Mouse (Mus musculus) cerebellum, adult 11 months (tissue): Measurements from ENCODE around the gene Gfpt1.
A peak's percentile ranks its signal among the peaks of the same experiment; 100 is the strongest.
"Not testable (repeated sequence)": the region's sequence is repeated elsewhere in the genome, so short reads cannot be mapped to it uniquely, and the experiment has no call there.

Experiments
- DNase-seq: peaks from one replicate; pipeline ENCODE4 v3.0.0; 2022

The Gfpt1 gene

DNA sequence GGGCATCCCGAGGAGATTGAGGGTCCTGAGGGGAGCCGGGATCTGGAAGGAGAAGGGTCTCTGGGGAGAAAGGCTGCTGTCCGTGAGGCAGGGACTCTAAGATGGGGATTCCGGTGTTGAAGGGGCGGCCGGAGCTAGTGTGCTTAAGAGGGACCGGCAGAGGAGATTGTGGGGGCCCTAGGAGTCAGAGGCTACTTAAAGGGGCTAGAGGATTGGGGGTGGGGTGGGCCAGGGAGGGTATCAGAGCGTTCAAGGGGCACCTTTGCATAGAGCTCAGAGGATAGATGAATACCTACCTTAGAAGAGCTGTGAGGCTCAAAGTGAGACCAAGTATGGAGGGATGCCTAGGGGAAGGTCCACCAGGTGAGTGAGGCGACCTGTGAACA lies 478 bp downstream of the Gfpt1 start:
- DNase-seq: no peak

DNA sequence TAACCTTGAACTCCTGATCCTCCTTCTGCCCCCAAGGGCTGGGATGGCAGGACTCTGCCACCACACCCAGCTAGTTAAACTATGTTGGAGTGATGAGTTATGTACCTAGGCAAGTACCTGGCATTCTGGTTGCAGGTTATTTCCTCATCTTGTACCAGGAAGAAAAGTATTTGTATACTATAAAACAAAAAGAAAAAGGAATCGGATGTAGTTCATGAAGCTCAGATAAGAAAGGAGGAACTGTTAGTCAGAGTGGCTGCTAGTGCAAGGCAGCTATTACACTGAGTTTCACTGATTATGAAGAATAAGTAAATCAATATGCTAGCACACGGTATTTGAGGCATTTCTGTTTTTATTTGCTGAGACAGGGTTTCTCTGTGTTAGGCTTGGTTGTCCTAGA lies 2.2 kb downstream of the Gfpt1 start:
- no peak for DNase-seq

DNA sequence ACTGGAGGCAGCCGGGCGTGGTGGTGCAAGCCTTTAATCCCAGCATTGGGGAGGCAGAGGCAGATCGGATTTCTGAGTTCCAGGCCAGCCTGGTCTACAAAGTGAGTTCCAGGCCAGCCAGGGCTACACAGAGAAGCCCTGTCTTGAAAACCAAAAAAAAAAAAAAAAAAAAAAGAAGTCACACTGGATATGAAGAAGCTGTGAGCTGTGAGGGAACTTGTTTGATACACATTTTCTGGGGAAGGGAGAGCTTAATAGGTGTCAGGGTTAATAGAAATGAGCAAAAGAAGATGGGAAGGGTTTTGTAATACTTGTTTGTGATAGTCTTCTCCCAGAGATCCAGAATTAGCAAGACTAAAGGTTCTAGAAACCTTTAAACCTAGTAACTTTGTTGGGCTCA lies 2.9 kb downstream of the Gfpt1 start:
- DNase-seq: no peak

DNA sequence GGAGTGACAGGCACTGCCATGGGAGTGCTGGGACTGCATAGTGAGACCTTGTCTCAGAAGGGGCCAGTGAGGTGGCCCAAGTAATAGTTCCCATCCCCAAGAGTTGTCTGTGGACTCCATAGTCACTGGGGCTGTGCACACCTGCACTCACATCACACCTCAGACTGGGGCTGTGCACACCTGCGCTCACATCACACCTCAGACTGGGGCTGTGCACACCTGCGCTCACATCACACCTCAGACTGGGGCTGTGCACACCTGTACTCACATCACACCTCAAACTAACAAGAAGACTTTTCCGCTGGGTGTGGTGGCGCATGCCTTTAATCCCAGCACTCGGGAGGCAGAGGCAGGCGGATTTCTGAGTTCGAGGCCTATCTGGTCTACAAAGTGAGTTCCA lies 6.1 kb downstream of the Gfpt1 start:
- DNase-seq: not testable (repeated sequence)

DNA sequence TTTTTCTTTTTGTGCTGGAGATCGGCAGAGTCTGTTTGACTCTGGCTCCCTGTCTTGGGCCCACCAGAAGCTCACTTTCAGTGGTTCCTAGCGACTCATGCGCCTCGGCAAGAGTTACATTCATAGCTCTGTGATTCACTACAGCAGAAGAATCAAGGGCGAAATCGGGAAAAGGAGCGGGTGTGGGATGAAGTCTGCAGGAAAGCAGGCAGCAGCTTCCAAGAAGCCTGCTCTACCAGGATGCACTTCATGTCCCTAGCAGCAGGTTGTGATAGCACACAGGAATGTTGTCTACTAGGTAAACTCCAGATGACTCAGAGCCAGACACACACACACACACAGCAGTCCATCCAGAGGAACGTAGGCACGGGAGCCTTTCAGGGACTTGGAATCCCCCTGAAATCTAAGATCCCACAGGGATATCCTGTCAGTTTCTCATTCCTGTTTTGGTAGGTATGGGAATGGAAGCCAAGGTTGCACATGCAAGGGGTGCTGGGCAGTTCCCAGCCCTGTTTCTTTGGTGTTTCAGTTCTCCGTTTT lies 9.3 kb downstream of the Gfpt1 start:
- DNase-seq: no peak

DNA sequence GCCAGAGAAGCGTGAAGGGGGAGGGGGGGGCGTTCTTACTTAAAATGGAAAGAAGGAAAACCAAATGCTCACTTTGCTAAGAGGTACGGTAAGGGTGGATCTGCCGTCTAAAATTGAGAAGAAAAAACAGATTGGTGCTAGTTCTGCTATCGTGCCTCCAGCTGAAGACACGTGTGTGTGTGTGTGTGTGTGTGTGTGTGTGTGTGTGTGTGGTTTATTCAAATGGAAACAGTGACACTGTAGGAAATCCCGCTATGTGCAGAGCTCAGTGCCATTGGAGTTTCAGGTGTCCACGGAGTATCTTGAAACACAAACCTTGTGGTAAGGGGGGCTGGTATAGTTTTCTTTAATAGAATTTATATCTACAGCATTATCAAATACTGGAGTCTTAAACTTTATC lies 11.5 kb downstream of the Gfpt1 start:
- DNase-seq: no peak

DNA sequence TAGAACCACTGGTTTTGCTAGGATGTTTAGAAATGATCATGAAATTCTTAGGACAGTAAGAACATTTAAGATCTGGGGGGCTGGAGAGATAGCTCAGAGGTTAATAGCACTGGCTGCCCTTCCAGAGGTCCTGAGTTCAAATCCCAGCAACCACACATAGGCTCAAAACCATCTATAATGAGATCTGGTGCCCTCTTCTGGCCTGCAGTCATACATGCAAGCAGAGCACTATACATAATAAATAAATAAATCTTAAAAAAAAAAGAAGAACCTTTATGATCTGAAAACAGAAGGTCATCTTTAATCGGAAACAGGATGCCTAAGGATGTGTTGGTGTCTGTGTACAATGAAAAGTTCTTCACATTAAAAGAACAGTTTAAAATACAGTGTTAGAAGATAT lies 17.1 kb downstream of the Gfpt1 start:
- DNase-seq: no peak

DNA sequence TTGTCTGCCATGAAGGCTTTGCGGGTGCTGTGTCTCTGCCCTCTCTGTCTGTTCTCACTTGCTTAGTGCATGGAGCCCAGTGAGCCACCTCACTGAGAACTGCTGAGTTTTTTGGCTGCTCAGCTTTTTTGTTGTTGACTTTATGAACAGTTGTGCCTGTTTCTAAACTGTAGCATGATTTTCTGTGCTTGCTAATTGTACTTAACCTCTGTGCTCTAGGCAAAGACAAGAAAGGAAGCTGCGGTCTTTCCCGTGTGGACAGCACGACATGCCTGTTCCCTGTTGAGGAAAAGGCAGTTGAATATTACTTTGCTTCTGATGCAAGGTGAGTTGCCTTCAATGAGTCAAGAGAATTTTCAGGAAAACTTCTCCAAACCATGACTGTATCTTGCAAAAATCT lies 20.9 kb downstream of the Gfpt1 start:
- no peak for DNase-seq

DNA sequence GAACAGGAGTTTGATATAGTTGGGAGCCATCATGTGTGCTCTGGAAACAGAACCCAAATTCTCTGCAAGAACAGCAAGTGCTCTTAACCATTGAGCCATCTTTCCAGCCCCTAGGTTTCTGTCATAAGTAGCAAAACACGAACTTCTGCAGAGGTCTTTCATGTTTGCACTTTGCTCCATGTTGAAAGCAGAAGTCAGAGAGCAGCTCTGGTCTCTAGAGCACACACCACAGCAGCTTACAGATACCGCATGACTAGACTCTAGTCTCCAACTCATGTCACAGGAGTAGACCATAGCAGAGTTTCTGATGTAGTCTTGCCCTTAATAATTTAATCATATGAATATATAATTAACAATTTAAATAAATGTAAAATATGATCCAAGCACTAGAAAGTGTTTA lies 25.6 kb downstream of the Gfpt1 start:
- no peak for DNase-seq

DNA sequence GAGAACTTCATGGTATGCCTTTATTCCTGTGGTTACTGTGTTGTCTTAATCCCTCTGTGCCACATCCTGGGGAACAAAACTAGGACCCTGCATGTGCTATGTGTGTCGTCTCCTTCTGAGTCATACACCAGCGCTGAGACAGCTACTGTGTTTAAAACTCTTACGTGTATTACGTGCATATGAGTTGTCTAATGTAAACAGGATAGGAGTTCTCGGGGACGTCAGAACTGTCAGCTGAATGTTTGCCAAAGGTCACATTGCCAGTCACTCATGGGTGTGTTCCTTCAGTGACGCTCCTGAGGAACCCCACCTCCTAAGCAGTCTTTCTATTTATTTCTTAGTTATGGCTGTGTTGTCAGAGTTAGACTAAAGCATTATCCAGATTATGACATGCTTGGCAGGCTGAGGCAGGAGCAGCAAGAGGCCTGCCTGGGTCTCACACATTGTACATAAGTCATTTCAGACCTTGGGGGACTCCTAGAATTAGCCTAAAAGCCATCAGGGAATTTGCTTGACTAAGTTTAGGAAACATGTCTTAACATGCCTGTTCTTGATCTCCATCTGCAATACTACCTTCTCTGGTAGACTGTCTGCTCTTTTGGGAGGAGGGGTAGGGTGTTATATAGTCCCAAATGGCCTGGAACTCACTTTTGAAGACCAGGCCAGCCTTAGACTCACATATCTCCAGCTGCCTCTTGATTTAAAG lies 26.7 kb downstream of the Gfpt1 start:
- no peak for DNase-seq

DNA sequence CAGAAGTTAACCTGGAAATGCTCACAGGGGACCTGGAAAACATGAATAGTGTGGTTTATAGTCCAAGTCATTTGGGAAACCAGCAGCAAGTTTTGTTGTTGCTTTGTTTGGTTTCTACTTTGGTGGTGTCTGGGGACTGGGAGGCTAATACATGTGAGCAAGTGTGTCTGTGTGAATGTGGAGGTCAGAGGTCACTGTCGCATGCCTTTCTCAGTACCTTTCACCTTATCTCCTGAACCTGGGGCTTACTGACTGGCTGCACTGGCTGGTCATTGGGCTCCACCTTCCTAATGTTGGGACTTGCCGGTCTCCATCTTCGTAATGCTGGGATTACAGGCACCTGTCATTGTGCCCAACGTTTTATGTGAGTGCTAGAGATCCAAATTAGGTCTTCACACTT lies 28.0 kb downstream of the Gfpt1 start:
- no peak for DNase-seq

DNA sequence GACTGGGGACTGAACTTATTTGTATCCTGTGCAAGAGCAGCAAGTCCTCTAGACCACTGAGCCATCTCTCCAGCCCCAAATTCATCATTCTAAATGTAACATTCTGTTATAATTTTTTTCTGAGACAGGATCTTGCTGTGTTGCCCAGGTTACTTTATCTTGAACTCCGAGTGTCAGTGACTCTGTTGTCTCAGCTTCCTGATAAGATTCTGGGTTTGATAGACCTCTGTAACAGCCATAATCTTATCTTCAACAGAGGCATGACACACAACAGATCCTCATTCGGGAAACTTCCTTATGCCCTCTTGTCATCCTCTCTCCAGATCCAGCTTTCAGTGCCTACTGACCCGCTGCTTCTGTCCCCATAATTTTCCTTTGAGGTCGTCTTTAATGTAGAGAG lies 30.1 kb downstream of the Gfpt1 start:
- DNase-seq: no peak

DNA sequence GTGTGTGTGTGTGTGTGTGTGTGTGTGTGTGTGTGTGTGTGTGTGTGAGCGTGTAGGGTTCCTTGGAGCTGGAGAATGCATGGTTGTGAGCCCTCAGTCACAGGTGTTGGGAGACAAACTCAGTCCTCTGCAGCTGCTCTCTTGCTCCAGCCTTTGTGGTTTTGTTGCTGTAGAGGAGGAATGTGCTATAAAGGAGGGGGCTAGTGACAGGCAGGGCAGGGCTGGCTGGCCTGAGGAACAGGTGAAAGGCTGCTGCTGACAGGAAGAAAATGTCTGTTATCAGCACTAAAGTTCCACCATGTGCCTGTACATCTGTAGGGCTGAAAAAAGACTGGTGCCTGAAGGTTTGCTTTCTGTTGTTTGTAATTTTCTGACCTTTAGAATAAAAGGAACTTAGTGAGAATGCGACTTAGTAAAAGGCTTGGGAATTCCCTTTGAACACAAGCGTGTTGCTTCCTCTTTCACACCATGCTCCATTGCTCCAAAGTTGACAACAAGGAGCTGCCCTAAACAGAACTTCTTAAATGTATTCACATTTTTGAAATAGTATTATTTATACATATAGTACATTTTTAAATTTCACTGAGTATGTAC lies 32.5 kb downstream of the Gfpt1 start:
- DNase-seq: no peak

DNA sequence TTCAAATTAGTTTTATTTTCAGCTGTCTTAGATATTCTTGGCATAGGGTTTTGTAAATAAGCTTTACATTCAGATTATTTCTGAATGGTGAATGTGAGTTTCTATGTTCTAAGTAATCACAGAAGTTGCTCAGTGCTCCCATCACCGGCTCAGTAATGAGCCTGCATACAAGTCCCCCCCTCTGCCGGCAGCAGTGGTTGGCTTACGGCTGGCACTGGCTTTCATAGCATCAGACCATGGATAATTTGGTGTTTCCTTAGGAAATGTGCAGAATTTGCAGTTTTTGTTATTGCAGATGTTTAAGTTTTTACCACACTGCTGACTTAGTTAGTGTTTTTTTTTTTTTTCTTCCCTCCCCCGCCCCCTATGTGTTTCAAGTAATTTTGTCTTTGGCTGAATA lies 36.8 kb downstream of the Gfpt1 start:
- DNase-seq: no peak

DNA sequence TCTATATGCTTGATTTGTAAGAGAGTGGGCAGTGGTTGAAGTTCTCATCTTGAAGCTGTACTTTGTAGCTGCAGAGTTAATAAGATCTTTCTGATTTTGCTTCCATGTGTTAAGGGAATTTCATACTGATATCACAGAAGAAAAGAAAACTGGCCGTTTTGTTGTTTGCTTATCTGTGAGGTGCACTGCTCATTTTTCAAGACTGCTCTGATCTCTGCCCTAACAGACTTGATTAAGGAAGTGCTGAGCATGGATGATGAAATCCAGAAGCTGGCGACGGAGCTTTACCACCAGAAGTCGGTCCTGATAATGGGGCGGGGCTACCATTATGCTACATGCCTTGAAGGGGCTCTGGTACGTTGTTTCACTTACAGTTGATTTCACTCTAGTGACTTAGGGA lies 42.4 kb downstream of the Gfpt1 start:
- DNase-seq: no peak

DNA sequence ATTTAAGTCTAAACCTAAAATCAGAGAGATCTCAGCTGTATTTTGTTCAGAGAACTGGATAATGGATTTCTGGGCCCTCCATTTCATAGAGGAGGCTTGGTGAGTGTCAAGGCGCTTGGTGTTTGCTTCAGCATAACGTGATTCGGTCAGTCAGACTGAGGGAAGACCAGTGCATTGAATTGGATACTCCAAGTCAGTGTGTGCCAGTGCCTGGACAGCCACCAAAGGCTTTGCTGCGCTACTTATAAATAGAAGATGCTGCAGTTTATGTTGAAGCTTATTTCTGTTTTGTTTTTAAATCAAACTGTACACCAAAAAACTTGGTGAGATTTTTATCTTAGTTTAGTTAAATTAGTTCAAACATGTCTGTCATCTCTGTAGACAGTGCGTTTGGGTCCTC lies 45.7 kb downstream of the Gfpt1 start:
- no peak for DNase-seq

DNA sequence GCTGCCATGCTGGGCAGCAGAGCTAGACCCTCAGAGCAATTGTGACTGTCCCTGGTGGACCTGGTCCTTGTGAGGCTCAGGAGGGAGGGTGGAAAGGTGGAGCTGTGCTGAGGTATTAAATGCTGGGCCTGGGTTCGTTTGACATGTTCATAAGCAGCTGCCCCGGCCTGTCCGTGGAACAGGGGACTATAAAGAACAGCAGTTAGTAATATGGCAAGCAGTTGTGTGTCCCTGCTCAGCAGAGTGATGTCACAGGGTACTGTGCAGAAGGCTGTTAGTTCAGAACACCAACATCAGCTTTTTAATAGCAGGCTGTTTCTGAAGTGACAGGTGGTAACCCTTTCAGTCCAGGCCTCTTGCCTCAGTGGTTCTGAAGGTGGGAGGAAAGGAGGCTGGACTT lies 48.2 kb downstream of the Gfpt1 start:
- no peak for DNase-seq

DNA sequence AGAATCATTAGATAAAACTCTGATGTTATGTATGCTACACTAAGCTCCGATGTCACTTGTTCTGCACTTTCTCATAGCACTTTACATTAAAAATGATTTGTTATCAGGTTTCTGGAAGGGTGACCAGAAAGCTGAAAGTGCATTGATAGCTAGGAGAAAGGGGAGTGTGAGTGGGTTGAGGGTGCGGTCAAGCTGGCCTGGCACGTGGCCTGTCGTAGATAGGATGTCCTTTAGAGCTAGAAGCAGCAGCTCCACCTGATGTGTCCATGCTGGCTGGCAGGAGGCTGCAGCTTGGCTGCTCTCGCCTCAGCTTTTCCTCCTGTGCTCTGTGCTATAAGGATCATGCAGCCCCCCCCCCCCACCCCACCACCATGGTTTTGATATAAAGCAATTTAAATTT lies 49.8 kb downstream of the Gfpt1 start:
- no peak for DNase-seq

DNA sequence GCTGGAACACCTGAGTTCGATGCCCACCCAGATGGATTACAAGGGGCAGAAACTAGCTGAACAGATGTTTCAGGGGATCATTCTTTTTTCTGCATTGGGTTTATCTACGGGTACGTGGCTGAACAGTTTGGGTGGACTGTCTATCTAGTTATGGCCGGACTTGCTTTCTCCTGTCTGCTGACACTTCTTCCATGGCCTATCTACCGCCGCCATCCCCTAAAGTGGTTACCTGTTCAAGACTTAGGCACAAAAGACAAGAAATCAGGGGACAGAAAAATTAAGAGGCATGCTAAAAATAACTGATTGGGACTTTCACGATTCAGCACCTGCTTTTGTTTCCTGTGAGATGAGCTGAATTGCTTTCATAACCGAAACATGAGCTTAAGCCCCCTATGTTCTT lies 51.0 kb downstream of the Gfpt1 start:
- not testable (repeated sequence) for DNase-seq

DNA sequence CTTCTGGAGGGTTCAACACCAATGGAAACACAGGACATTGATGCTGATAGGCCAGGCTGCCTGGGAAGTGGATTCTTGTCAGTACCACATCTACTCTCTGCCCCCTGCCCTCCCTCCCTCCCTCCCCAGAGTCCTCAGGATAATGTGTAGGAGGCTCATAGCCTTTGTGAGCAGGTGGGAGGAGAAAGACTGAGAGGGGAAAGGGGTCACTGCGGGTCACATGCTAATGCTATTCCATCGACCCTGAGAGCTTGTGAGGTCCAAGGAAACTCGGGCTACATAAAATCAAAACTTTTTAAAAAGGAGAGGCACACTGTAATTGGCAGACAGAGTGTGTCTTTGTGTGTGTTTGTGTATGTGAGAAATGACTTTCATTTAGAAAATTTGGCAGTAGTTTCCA lies 56.6 kb downstream of the Gfpt1 start:
- no peak for DNase-seq

DNA sequence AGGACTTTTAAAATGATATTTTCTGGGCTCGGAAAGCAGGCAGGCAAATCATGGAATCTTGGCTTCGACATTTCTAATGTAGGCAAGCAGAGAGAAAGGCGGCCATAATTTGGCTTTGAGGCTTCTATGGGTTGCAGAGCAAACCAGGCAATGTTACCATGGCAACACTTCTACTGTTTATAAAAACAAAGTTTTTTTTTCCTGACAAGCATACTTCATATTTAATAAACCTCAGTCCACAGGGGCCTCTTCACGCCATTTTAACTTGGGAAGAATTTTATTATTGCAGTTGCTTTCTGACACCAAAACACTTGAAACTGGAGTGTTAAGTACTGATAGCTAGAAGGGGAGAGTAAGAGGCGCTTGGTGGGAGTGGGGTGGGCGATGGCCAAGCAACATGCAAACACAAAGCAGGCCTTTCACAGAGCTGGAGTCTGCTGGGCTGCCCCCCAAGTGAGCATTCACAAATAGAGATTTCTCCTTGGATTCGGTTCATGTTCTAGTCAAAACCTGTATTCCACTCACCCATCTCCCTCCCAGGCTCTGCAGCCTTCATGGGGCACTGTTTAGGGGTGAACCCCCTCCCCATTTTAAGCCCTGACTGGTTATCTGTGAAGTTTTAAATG lies 57.1 kb downstream of the Gfpt1 start:
- DNase-seq: no peak

DNA sequence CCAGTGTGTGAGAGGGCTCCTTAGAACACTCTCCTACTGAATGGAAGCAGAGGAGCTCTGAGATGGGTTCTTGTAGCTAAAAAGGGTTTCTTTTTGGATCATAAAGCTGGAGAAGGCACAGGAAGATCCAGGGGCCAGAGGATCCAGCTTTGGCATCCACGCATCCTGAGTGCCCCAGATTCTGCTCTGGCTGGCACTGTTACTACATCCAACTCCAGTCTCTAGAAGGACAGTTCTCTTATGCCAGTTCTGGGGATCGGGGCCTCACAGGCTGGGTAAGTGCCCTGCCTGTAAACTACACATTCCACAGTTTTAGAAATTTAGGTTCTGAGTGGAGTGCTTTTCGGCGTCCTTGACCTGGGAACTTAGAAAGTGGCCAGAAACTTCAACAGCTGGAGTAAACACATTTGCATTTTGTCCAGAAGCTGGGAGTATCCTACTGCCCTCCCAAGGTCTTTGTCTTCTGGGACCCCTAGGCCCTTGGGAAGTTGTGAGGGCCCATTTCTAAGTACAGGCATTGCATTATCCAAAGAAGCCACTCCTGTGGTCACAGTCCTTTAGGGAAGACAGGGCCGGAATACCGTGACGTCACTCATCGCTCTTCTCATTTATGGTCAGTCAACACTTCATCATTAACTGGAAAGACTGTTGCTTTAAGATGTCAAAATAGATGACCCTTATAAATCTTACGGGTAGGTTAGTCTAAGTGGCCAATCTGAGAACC lies 57.8 kb downstream of the Gfpt1 start:
- DNase-seq: no peak

DNA sequence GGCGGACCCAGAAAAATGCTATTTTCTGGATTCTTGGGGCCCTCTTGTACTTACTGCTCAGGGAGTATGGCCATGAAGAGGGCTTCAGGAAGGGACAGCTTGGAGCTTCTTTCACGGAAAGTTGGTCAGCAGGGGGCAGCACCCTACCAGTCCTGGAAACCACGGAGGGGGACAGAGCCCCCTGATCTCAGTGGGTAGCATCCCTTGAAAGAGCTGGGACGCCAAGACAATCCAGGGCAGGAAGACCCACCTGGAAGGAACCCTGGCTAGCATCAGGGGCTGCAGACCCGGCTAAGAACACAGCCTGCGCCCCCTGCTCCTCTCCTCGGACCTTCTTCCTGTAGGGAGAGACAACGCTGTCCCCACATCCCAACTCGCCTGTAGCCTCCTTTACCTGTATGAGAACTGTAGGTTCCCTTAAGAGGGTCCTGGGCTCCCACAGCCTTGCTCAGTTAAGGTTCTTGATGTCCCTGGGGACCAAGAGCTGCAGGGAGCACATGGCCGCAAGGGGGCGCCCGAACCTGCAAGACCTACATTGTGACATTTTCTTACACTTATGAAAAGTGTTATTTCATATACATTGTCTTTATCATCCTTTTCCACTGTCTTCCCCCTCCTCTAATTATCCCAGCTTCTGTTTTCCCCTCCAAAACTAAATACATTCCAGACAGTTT lies 58.8 kb downstream of the Gfpt1 start:
- DNase-seq: peak; percentile 63
